Mouse (Mus musculus): Measurements from ENCODE around the gene Alad.
"Not testable (repeated sequence)": the region's sequence is repeated elsewhere in the genome, so short reads cannot be mapped to it uniquely, and the experiment has no call there.

Alad gene

GRCm38 (mm10) chr4:62486162-62486696 is 33.5 kb downstream of the Alad start:
- peak in 1 of 2 experiments; percentile 60 for DNase-seq (ENCODE audit: low spot score in 2 of 2)

DNA sequence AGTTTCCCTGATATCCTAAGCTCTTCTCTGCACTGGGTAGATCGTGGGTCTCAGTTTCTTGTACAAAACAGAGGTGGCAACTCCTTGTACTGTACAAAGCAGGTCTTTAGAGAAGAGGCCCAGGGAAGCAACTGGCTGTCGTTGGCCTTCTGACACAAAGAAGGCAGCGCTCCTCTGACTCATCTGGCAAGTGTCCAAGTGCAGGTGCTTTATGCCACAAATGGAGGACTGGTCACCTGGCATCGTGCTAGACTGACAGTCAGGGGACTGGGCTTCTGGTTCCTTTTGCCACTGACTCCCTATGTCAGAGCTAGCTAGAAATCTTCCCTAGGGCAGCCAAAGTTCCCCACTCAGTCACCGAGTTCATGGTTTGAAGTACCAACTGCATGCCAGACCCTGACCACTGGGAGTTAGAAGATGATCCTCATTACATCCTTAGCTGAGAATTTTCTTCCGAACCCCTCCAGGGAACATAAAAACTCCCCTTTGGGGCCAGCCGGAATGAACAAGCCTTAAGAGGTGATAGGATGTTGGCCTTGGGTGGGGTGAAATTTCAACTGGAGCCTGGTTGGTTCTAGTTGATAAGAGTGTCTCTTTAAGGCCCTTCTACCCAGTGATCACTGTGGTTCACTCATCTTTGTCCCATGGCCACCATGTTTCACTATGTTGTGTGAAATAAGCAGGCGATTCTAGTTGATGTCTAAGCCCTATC is 34.1 kb downstream of the Alad start:
- DNase-seq (ENCODE audit: low spot score in 2 of 2): peak; percentile 40 to 71

DNA sequence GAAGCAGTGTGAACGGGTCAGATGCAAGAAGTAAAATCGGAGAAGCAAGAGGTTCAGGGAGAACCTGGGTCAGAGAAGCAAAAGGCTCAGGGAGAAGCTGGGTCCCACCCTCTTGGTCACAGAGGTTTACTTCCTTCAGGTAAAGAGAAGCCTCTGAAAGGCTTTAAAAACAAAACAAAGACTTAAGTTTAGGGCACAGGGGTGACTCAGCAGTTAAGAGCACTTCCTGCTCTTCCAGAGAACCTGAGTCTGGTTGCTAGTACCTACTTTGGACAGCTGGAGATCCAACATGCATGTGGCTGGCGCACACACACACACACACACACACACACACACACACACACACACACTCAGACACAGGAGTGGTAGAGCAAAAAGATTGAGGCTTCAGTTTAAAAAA is 34.8 kb downstream of the Alad start:
- no peak for DNase-seq (ENCODE audit: low spot score in 2 of 2)

DNA sequence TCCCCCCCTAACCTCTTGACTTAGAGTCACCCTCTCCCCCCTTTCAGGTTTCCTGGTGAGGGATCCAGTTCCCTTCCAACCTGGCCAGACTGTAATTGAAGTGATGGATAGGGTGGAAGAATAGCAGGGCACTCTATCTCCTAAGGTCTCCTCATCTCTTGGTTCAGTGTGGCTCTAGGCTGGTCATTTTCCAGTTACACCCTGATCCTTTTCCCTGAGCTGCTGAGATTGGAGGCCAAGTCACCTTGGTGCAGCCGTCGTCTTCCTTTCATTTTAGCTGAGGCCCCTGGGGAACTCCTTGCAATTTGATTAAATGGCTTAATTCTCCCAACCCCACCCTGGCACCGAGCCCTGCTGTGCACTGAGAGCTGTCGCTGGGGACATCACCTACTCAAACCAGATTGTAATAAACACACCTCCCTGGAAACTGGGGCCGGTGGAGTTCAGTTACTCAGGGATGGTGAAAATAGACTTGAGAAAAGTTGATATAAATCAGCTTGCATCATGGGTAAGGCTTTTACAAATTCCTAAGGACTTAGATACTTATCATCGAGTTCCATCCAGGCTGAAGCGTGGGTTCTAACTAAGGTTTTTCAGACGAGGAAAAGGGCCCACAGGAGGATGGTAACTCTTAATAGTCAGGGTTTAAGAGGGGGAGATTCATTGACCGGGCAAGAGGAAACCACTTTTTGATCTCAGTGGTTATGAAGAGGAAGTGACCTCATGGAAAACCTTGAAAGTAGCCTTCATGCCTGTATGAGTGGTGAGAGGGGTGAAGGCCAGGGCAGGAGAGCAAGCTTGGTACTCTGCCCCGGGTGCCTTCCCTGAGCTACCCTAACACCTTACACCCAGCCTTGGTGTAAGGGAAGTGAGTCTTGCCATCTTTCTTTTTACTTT is 38.8 kb downstream of the Alad start:
- DNase-seq (ENCODE audit: low spot score in 2 of 2): no peak

- peak; percentile 34 to 76 for DNase-seq (ENCODE audit: low spot score in 2 of 2)
Measured at GRCm38 (mm10) chr4:62479937-62480708, 39.6 kb downstream of the Alad start, which contains the start of gene Bspry. Gene Bspry (plus strand): TSS chr4:62480053.

GRCm38 (mm10) chr4:62479593-62479936 is 40.2 kb downstream of the Alad start:
- DNase-seq (ENCODE audit: low spot score in 2 of 2): not testable (repeated sequence)

- DNase-seq (ENCODE audit: low spot score in 2 of 2): no peak
Measured at GRCm38 (mm10) chr4:62477542-62478244, 42.0 kb downstream of the Alad start.

DNA sequence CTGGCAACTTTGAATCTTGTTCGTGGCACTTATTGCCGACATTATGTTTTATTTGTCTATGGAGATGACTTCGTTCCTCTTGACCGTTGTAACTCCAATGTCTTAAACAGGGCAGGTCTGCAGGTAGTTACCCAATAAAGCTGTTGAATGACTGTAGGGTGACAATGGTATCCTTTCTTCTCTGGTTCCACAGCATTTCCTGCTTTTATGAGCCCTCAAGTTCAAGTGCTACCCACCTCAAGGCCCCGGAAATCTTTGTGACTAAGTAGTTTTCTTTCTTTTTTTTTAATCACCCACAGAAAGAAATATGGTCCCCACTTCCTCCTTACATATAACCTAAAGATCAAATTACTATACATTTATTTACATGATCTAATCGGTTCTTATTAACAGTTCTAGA is 43.9 kb downstream of the Alad start:
- DNase-seq (ENCODE audit: low spot score in 2 of 2): no peak

GRCm38 (mm10) chr4:62475131-62475530 is 44.6 kb downstream of the Alad start:
- DNase-seq (ENCODE audit: low spot score in 2 of 2): no peak

- DNase-seq (ENCODE audit: low spot score in 2 of 2): no peak
Measured at GRCm38 (mm10) chr4:62472071-62472470, 47.6 kb downstream of the Alad start.

DNA sequence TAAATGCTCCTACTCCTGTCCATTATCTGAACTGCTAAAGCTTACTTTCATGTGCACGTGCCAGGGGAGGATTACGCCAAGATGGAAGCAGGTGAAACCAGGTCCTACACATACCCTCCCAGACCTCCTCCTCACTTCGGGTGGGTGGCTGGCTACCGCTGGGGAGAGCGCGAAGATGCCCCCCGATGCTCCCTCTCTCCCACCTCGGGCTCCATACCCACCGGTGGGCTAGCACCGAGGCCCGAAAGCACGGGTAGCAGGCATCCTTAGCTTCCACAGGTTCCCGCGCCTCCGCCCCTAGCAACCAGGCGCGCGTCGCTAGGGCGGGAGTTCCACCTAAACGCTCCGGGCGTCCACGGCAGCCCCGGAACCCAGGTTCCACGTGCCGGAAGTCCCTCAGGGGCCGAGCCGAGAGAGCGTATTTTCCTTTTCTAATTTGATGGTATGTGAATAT is 49.1 kb downstream of the Alad start, which contains the start of gene Wdr31:
Wdr31 (minus strand) TSS at position 299 of the 454 bp plus-strand sequence.
- peak; percentile 83 to 93 for DNase-seq (ENCODE audit: low spot score in 2 of 2)

- DNase-seq (ENCODE audit: low spot score in 2 of 2): no peak
Measured at GRCm38 (mm10) chr4:62468158-62468557, 51.6 kb downstream of the Alad start.

- no peak for DNase-seq (ENCODE audit: low spot score in 2 of 2)
Measured at GRCm38 (mm10) chr4:62463124-62463523, 56.6 kb downstream of the Alad start.

DNA sequence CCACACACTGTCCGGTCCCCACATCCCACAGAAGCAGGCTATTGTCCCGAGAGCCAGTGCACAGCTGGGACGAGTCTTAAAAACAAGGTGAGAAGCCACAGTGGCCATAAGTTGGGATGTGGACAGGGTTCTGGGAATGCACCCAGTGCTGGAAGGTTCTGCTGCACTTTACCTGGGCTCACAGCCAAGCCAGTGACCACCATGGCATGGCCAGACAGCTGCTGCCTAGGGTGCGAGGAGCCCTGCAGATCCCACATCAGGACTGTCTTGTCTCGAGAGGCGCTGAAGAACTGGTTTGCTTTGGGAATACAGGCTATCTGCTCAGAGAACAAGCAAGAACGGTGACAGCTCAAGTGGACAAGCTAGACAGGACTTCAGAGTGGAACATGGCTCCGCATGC is 59.4 kb downstream of the Alad start:
- DNase-seq (ENCODE audit: low spot score in 2 of 2): no peak
